Mouse (Mus musculus) left cerebral cortex, postnatal 4 days (tissue): ENCODE results near the gene Inpp4b. TPM values are rescaled to one million over a fixed set of nuclear protein-coding genes. Genes with fewer than 3 reads are reported as not detected.

ENCODE experiments used
- DNase-seq: peaks from one replicate; pipeline ENCODE4 v3.0.0-alpha.2; 2022
- intact Hi-C: fragments of 180-260 bp; cut with DNase I; formaldehyde crosslinking; loops from one replicate; pipeline ENCODE4 v1.15.1; 2025
- total RNA-seq, 2 experiments: library from RNA; stranded (reverse); gene quantifications; 2 replicates each; pipeline ENCODE4 v1.2.3; 2021

The Inpp4b gene
- 1 to 10 TPM; 8.1 to 9.8 TPM for total RNA-seq

GRCm38 (mm10) chr8:81342236-81342998 lies at the start of gene Inpp4b:
TSS of gene Inpp4b (plus strand) at chr8:81342556.
- peak; percentile 66 for DNase-seq
- intact Hi-C loops = loop anchor here (10.0 kb wide), 2 partner anchors 278 to 682 kb away; no protein-coding TSS in a partner anchor

DNA sequence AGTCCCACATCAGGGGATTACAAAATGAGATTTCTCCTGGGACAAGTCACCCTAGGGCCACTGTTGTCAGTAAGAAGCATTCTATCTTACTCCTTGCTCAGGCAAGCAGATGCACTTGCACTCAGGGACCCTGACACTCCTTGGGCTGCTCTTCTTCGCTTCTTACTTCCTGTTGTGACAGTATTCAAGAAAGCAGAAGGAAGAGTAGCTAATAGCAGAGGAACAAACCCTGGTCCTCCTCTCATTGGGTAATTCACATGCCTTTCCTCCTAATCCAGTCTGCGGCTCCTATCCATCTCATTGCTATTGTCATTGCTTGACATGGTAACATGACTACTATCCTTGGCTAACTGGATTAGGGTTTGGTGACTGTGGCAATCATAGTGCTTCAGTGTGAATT lies 7.1 kb upstream of the Inpp4b start:
- no peak for DNase-seq
- intact Hi-C loops = no loop called here

DNA sequence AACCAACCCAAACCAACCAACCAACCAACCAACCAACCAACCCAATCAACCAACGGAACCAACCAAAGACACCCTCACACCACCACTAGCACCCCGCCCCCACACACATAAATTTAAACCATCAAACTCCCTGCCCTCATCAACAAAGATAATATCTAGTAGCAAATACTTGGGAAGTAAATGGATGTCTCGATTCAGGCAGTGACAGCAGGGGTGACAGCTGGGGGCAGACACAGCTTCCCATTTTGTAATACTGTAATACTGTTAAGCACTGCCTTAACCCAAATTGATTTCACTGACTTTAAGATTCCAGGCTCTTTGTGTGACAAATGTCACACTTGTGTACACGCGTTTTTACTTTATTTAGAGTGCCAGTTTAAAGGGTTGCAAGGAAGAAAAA lies 1.2 kb upstream of the Inpp4b start:
- intact Hi-C loops = loop anchor here (10.0 kb wide), 2 partner anchors 276 to 684 kb away; no protein-coding TSS in a partner anchor
- DNase-seq = peak; percentile 19

DNA sequence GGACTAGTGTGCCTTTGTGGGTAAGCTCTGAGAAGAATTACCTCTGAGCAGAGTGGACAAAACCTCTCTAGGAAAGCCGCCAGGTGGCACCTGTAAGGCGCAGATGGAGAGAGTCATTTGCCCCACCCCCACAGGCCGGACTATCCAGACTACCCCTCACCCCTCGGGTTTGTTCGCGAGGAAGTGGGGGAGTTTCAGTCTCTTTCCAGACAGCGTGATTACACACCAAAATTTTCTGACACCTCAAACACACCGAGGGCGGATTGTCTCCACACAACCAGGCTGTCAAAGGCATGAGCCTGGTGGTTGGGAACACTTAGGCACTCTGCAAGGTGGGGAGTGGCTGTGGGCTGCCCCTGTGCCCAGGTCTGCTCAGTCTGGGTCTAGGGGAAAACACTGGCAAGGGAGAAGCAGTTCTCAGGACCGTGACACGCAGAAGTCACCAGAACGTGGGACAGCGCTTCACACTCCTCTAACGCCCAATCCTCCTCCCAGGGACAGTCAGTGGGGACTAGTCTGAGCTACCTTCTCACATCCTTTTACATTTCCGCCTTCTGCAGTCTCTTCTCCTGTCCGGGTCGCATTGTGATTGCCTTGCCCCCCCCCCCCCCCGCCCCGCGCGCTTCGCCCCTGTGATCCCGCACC lies 643 bp upstream of the Inpp4b start:
- intact Hi-C loops = loop anchor here (10.0 kb wide), 2 partner anchors 277 to 683 kb away; no protein-coding TSS in a partner anchor
- DNase-seq = peak; percentile 87

GRCm38 (mm10) chr8:81342999-81343302 lies 595 bp downstream of the Inpp4b start:
- intact Hi-C loops = loop anchor here (10.0 kb wide), 2 partner anchors 278 to 682 kb away; no protein-coding TSS in a partner anchor
- DNase-seq = no peak

DNA sequence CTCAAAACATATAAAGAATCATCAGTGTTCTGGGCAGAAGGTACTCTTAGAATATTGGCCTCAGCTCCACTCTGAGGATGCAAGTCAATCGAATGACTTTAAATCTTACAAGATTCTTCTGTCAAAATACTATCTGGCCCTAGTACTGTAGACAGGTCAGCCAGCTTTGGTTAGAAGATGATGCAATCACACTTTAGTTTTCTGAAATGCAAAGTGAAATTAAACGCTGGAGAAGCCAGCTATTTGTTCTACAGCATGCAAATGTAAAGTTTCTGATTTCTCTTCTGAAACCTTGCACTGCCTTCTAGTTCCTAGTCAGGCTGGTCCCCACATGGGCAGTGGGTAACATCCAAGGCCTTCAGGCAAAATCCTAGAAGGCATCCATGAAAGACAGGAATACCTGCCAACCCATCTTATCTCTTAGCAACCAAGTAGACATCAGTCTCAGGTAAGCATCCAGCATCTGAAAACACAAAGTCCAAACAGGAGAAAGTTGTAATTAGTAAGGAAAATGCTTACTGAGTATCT lies 2.9 kb downstream of the Inpp4b start:
- intact Hi-C loops = loop anchor here (5.0 to 10.0 kb wide), 3 partner anchors 280 to 1402 kb away; no protein-coding TSS in a partner anchor
- no peak for DNase-seq

GRCm38 (mm10) chr8:81349452-81349851 lies 7.1 kb downstream of the Inpp4b start:
- intact Hi-C loops = loop anchor here (5.0 to 10.0 kb wide), 3 partner anchors 285 to 1398 kb away; no protein-coding TSS in a partner anchor
- DNase-seq = peak; percentile 38

- DNase-seq = no peak
- intact Hi-C loops = loop anchor here (5.0 kb wide), 1 partner anchor 1049 kb away; the partner anchor contains the start of gene Il15
Measured at GRCm38 (mm10) chr8:81353460-81353859, 11.1 kb downstream of the Inpp4b start.

GRCm38 (mm10) chr8:81358108-81358507 lies 15.8 kb downstream of the Inpp4b start:
- intact Hi-C loops = no loop called here
- DNase-seq = no peak

DNA sequence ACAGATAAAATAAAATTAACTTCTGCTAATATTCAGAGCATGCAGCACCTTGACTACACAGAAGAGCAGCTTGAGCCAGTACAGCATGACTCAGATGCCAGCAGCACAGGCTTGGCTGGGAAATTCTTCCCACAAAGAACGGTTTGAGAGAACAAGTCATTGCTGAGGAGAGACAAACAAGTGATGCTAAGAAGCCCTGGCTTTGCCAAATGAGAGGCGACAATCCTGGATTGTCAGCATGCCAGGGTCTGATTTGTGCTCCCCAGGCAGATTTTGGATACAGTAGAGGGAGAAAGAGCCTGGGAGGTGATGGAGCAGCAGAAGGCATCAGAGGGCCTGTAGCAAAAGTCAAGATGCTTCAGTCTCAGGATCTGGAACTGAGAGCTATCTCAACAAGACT lies 18.2 kb downstream of the Inpp4b start:
- intact Hi-C loops = no loop called here

DNA sequence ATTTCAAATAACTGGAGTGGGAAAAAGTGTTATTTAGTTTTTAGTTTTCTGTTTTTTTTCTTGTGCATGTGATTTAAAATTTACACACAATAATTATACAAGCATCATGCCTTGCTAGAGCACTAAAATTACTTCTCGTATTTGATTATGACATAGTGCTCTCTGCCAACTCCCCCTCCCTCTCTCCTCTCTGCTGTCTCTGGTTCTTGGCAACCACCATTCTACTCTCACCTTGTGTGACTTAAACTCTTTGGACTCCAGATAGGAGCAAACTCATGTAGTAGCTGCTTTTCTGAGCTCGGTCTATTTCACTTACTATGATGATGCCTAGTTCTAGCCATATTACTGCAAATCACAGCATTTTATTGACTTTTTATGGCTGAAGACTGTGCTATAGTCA lies 18.8 kb downstream of the Inpp4b start:
- intact Hi-C loops = no loop called here
- no peak for DNase-seq

More for the DNA sequence above, 18.2 kb downstream of the Inpp4b start:
- DNase-seq = peak; percentile 12

- intact Hi-C loops = no loop called here
- DNase-seq = no peak
Measured at GRCm38 (mm10) chr8:81370607-81371006, 28.3 kb downstream of the Inpp4b start.

DNA sequence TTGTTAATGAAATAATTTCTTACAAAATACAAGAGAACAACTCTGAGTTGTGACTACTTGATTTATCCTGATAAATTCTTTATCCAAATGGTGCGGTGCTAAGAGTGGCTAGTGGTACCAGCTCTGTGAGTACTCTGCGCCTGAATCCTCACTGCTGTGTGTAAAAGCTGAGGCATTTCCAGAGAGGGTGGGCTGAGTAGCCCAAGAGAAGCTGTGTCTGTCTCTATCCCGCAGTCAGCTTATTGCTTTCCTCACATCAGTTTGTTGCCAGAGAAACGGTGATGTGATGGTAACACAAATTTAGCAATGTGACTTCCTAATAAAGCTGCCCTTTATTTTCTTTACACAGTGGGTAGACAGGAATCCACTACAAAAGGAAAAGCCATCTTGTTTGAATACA lies 29.5 kb downstream of the Inpp4b start:
- intact Hi-C loops = no loop called here
- DNase-seq = peak; percentile 4

- no peak for DNase-seq
Measured at GRCm38 (mm10) chr8:81374877-81375475, 32.6 kb downstream of the Inpp4b start.

DNA sequence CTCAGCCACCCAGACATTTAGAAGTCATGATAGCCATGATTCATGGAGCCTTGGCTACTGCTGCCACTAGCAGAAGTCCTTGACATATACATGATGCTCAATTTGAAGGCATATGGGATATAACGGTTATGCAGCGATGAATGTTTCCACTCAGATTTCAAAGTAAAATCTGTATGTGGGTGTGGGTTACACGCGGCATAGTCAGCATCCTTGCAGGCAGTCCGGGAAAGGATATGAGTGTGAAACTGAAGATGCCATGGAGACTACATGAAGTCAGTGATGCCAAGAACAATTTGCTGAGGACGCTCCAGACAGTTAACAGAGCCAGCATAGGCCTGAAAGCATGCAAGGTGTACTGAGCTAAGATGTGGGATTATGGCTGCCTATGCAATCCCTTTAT lies 46.6 kb downstream of the Inpp4b start:
- DNase-seq = no peak
- intact Hi-C loops = no loop called here

More at GRCm38 (mm10) chr8:81374877-81375475, 32.6 kb downstream of the Inpp4b start:
- intact Hi-C loops = no loop called here

DNA sequence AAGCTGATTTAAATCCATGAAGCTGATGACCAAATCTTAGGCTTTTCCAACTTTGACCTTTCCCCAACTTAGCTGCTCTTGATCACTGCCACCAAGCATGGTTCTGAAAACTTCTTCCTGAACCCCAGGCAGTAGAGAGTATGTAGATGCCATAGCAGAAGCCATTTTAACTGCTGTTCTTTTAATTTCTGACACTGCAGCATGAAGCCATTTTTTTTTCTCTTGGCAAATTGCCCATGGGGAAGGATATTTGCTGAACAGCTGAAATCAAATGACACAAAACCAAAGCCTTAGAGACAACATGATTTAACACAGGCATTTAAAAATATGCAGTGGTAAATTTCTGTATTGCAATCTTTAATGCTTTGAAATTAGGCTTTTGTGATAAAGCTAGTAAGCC lies 56.7 kb downstream of the Inpp4b start:
- no peak for DNase-seq
- intact Hi-C loops = no loop called here

GRCm38 (mm10) chr8:81399501-81399900 lies 57.1 kb downstream of the Inpp4b start:
- intact Hi-C loops = no loop called here
- DNase-seq = no peak

GRCm38 (mm10) chr8:81412707-81413106 lies 70.4 kb downstream of the Inpp4b start:
- intact Hi-C loops = no loop called here
- no peak for DNase-seq

DNA sequence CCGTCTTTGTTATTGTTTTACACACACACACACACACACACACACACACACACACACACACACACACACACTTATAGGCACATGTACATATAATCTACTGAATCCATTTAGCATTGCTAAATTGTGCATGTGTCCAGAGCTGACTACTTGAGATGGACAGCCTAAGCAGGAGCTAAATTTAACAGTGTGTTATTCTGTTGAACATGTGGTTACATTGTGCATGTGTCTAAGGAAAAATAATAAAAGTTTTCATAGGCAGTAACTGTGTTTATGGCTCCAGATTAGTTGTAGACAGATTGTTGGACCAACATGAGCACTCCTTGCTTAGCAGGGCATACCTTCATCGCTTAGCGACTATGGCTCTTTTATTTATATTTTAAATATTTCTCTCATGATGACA lies 101.6 kb downstream of the Inpp4b start:
- intact Hi-C loops = no loop called here
- no peak for DNase-seq

DNA sequence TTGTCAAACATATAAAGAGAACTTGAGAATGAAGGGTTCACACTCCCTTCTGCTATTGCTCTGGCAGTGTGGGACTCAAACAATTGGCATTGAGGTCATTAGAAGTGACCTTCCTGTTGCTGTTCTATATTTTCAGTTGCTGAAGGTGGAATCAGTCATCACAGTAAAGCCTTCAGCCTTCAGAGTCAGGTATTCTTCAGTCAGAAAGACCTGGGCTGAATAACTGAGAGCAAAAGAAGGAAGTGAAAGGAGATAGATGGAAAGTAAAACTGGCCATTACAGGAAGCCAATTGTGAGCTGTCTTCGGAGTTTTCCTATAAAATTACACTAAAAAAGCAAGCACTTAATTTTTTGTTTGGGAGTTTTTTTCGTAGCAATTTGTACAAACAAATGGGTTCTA lies 107.4 kb downstream of the Inpp4b start:
- no peak for DNase-seq
- intact Hi-C loops = no loop called here

DNA sequence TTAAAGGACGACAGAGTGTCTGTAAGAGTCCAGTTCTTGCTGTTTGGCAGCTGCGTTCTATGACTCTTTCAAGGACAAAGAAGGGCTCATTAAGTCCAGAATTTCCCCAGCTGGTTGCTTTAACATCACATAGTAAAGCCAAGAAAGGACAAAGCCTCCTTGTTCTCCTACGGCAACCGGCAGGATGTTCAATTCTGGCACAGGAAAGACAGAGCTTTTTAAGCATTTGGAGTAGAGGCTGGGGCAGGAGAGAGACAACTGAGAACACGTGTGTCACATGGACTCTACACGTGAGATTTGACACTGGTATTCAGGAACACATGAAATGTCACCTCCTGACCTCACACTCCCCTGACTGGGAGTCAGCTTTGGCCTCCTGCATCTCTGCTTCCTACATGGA lies 109.7 kb downstream of the Inpp4b start:
- intact Hi-C loops = no loop called here
- DNase-seq = peak; percentile 1
